Mouse (Mus musculus): ENCODE data around the gene Ndufs5. TPM values are rescaled to one million over a fixed set of nuclear protein-coding genes. Genes with fewer than 3 reads are reported as not detected.

Gene Ndufs5
- total RNA-seq (2014; rRNA removed) = 135 and 170 TPM in 2 replicates
- 41.1 and 84.0 TPM in 2 replicates for polyA plus RNA-seq (2012; rRNA removed)

DNA sequence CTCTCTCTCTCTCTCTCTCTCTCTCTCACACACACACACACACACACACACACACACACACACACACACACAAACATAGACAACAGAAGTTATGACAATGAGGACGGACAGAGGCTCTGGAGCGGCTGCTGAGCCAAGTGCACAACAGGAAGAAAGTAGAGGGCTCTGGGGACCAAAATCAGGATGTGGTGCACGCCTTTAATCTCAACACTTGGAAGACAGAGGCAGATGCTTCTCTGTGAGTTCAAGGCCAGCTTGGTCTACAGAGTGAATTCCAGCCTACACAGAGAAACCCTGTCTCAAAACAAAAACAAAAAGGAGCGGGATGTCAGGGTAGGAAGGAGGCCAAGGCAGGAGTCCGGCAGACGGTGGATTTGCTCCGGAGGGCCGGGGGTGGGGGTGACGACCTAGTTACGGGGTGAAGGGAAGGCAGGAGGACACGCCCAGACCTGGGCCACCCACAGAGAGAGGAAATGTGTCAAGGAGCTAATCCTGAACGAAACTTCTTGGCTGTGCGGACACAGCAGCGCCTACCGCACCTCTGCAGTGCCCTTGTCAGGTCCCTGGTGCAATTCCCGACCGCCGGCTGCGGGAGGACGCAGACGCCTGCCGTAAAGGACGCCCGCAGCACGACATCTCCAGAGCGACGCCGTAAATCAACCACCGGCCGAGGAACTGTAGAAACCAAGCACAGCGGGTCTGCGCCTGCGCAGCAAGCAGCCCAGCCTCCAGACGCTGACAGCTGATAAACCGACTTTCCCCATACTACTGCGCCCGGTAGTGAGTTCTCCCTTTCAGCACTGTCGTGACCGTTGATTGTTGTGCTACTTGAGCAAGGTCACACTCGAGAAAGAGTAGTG lies at the start of gene Ndufs5:
Gene Ndufs5 (minus strand): TSS at position 629 of the 860 bp plus-strand sequence.
- peaks cover 13% of the 10 kb centered on the region for H3K36me3 ChIP-seq (ENCODE audit: control insufficient read depth, insufficient read depth, low read length)
- peaks cover 7% of the 10 kb centered on the region; the same call in 1 of the 2 replicates for H3K79me2 ChIP-seq (ENCODE audit: control insufficient read depth, insufficient read depth, low read length)
- peaks cover 8% of the 10 kb centered on the region for H3K4me1 ChIP-seq (ENCODE audit: control insufficient read depth, insufficient read depth, low read length)
- peak within 1 kb of the TSS; percentile 84 for H3K4me3 ChIP-seq (ENCODE audit: insufficient read depth, low read depth, low read length)
- no peaks in the 10 kb centered on the region for H3K27me3 ChIP-seq (ENCODE audit: control insufficient read depth, insufficient read depth, low read length)
- peak within 1 kb of the TSS; percentile 85 for H3K9ac ChIP-seq (ENCODE audit: low read depth, low read length)
- DNase-seq (ENCODE audit: extremely low read depth, low read depth, low spot score) = peak; percentile 91
- peak within 1 kb of the TSS; percentile 76 for H3K27ac ChIP-seq (replicated peaks; ENCODE audit: insufficient read depth, low read depth, low read length)
- peak; percentile 75 for TF ChIP-seq POLR2A (IDR thresholded peaks at IDR 0.05; ENCODE audit: extremely low read depth, insufficient read depth, low read length)
- no peak for TF ChIP-seq CTCF (IDR thresholded peaks at IDR 0.05; ENCODE audit: low read depth, low read length)
- under 1% methylated on average over 40 of the region's 40 CpGs for WGBS

DNA sequence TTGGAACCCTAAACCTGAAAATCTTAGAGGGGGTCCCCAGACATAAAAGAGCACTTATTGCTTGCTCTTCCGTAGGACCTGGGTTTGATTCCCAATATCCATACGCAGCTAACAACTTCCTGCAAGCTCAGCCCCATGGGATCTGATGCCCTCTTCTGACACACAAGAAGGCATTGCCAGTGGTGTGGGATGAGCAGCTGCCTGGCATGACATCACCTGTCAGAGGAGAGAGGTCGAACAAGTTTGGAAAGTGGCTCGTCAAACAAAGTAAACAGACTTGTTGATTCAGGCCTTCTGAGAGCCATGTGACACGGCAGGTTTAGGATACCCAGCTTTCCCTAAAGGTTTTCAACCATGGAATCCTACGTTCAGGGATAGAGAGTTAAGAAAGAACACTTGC lies 47.1 kb upstream of the Ndufs5 start:
- Histone ChIP-seq H3K27ac (replicated peaks; ENCODE audit: insufficient read depth, low read depth, low read length) (no peak overlapping the region), H3K36me3 (ENCODE audit: control insufficient read depth, insufficient read depth, low read length) (no peaks in the 10 kb centered on the region), H3K27me3 (ENCODE audit: control insufficient read depth, insufficient read depth, low read length) (no peaks in the 10 kb centered on the region), H3K4me1 (ENCODE audit: control insufficient read depth, insufficient read depth, low read length) (no peaks in the 10 kb centered on the region), H3K79me2 (ENCODE audit: control insufficient read depth, insufficient read depth, low read length) (no peaks in the 10 kb centered on the region), H3K4me3 (ENCODE audit: insufficient read depth, low read depth, low read length) (no peak overlapping the region), H3K9ac (ENCODE audit: low read depth, low read length) (no peak overlapping the region)
- WGBS = 27% methylated on average over 6 of the region's 6 CpGs
- peak; percentile 81 for DNase-seq (ENCODE audit: extremely low read depth, low read depth, low spot score)
- TF ChIP-seq CTCF (IDR thresholded peaks at IDR 0.05; ENCODE audit: low read depth, low read length) (no peak), POLR2A (IDR thresholded peaks at IDR 0.05; ENCODE audit: extremely low read depth, insufficient read depth, low read length) (no peak)

DNA sequence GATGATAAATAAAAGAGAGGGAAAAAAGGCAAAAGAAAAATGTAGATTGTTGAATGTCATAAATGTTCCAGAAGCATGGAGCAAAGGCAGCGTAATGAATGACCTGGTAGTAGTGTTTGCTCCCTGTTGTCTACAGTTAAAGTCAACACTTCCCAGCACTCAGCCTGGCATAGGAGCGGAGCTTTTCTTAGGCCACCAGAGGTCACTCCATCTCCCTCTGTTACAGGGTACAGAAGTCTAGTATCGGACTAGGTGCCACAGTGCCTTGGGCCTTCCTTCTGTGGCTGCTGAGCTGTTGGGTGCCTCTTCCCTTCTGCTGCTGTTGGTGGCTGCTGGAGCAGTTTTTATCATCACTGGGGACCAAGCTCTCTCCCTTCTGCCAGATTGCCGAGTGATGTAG lies 40.3 kb upstream of the Ndufs5 start:
- H3K9ac ChIP-seq (ENCODE audit: low read depth, low read length) = no peak overlapping the region
- peak; percentile 40 for TF ChIP-seq CTCF (IDR thresholded peaks at IDR 0.05; ENCODE audit: low read depth, low read length)
- TF ChIP-seq POLR2A (IDR thresholded peaks at IDR 0.05; ENCODE audit: extremely low read depth, insufficient read depth, low read length) = no peak
- no peak overlapping the region for H3K27ac ChIP-seq (replicated peaks; ENCODE audit: insufficient read depth, low read depth, low read length)
- no peaks in the 10 kb centered on the region for H3K27me3 ChIP-seq (ENCODE audit: control insufficient read depth, insufficient read depth, low read length)
- H3K36me3 ChIP-seq (ENCODE audit: control insufficient read depth, insufficient read depth, low read length) = no peaks in the 10 kb centered on the region
- peak; percentile 59 for DNase-seq (ENCODE audit: extremely low read depth, low read depth, low spot score)
- H3K4me3 ChIP-seq (ENCODE audit: insufficient read depth, low read depth, low read length) = no peak overlapping the region
- 38% methylated on average over 4 of the region's 4 CpGs for WGBS
- H3K79me2 ChIP-seq (ENCODE audit: control insufficient read depth, insufficient read depth, low read length) = no peaks in the 10 kb centered on the region
- no peaks in the 10 kb centered on the region for H3K4me1 ChIP-seq (ENCODE audit: control insufficient read depth, insufficient read depth, low read length)

DNA sequence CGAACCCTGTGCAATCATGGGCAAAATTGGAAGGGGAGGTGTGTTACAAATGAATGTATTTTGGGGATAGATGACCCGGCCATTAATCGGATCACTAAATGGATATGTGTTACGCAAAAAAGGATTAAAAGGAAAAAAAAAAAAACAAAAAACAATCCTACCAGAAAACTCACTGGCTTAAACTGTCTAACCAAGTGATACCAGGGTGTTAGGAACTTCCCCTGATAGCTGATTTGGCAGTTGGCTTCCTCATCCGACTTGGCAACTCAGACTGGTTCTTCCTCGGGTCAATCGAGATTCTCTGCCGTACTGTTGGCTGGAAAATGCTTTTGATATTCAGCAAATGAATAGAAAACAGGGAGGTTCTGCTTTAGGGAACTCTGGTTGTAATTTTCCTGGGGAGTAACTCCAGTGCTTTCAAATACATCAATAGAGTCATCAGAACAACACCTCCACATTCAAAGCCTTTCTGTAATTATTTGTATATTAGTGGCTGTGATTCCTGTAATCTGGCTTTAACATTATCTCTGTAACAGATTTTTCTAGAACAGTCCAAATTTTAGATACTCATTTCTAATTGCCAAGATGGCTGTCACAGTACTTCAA lies 32.8 kb upstream of the Ndufs5 start:
- TF ChIP-seq CTCF (IDR thresholded peaks at IDR 0.05; ENCODE audit: low read depth, low read length) (no peak), POLR2A (IDR thresholded peaks at IDR 0.05; ENCODE audit: extremely low read depth, insufficient read depth, low read length) (no peak)
- Histone ChIP-seq H3K4me3 (ENCODE audit: insufficient read depth, low read depth, low read length) (peak overlapping the region; percentile 77; the same call in 1 of the 2 replicates), H3K36me3 (ENCODE audit: control insufficient read depth, insufficient read depth, low read length) (no peaks in the 10 kb centered on the region), H3K9ac (ENCODE audit: low read depth, low read length) (no peak overlapping the region), H3K4me1 (ENCODE audit: control insufficient read depth, insufficient read depth, low read length) (peaks cover 6% of the 10 kb centered on the region), H3K79me2 (ENCODE audit: control insufficient read depth, insufficient read depth, low read length) (peaks cover 25% of the 10 kb centered on the region; the same call in 1 of the 2 replicates), H3K27ac (replicated peaks; ENCODE audit: insufficient read depth, low read depth, low read length) (peak overlapping the region; percentile 64), H3K27me3 (ENCODE audit: control insufficient read depth, insufficient read depth, low read length) (no peaks in the 10 kb centered on the region)
- DNase-seq (ENCODE audit: extremely low read depth, low read depth, low spot score) = peak; percentile 88
- WGBS = under 1% methylated on average over 8 of the region's 8 CpGs

DNA sequence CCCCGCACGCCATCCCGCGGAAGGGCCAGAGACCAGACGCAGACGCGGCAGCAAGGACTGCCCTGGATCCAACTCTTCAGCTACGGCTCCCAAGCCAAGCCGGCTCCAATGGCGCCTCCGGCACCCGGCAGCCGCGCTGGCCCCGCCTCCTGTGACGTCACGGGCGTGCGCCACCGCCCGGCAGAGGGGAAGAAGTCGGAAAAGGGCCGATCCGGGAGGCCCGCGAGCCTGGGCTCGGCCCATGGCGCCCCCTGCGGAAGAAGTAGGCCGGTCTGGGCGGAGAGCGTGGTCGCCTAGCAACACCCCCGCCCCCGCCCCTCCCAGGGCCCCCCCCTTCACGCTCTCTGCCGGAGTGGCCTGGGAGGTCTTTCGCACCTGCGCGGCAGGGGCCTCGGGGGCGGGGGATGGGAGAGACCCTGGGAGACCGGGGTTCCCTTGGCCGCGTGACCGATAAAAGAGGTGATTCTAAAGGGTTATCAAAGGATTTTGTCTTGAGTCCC lies 32.2 kb upstream of the Ndufs5 start, which contains the start of gene Akirin1:
Gene Akirin1 (minus strand): TSS at position 194 of the 500 bp plus-strand sequence.
- under 1% methylated on average over 46 of the region's 46 CpGs for WGBS
- peaks cover 10% of the 10 kb centered on the region for H3K4me1 ChIP-seq (ENCODE audit: control insufficient read depth, insufficient read depth, low read length)
- H3K27me3 ChIP-seq (ENCODE audit: control insufficient read depth, insufficient read depth, low read length) = no peaks in the 10 kb centered on the region
- H3K27ac ChIP-seq (replicated peaks; ENCODE audit: insufficient read depth, low read depth, low read length) = peak within 1 kb of the TSS; percentile 78
- H3K9ac ChIP-seq (ENCODE audit: low read depth, low read length) = peak within 1 kb of the TSS; percentile 89
- peak; percentile 75 for DNase-seq (ENCODE audit: extremely low read depth, low read depth, low spot score)
- TF ChIP-seq CTCF (IDR thresholded peaks at IDR 0.05; ENCODE audit: low read depth, low read length) = peak; percentile 18; the same call in 1 of the 2 replicates
- peak; percentile 81 for TF ChIP-seq POLR2A (IDR thresholded peaks at IDR 0.05; ENCODE audit: extremely low read depth, insufficient read depth, low read length)
- H3K4me3 ChIP-seq (ENCODE audit: insufficient read depth, low read depth, low read length) = peak within 1 kb of the TSS; percentile 90
- no peaks in the 10 kb centered on the region for H3K36me3 ChIP-seq (ENCODE audit: control insufficient read depth, insufficient read depth, low read length)
- peaks cover 29% of the 10 kb centered on the region; the same call in 1 of the 2 replicates for H3K79me2 ChIP-seq (ENCODE audit: control insufficient read depth, insufficient read depth, low read length)

Data from liver, adult 2 months (tissue).